Mouse (Mus musculus) adrenal gland, adult 18-20 months (tissue): ENCODE results near the gene Zmynd11. TPM values are rescaled to one million over a fixed set of nuclear protein-coding genes. Genes with fewer than 3 reads are reported as not detected.
A peak's percentile ranks its signal among the peaks of the same experiment; 100 is the strongest.
"Not testable (repeated sequence)": the region's sequence is repeated elsewhere in the genome, so short reads cannot be mapped to it uniquely, and the experiment has no call there.

Source experiments
- DNase-seq, 2 experiments: peaks; one replicate each; pipeline ENCODE4 v3.0.0; 2021 to 2022; ENCODE audit warnings: low spot score in 2 of 2
- long read RNA-seq, 2 experiments: library from polyadenylated mRNA; stranded (forward); transcript quantifications; one replicate each; pipeline ENCODE4 v2.0.0; 2021
- total RNA-seq, 2 experiments: library from RNA; stranded (reverse); gene quantifications; 1 replicate in 1 of 2; 2 replicates in 1 of 2; pipeline ENCODE4 v1.2.3; 2021

Gene Zmynd11
- 100 to 1,000 TPM; 137 to 162 TPM for total RNA-seq
- long read RNA-seq, experiment 1, full-length matches to known transcripts: 17 of 96 reads
- long read RNA-seq, experiment 1, partial matches to known transcripts: 8 of 96 reads
- long read RNA-seq, experiment 1, other reads (novel, unspliced or antisense): 71 of 96 reads
- long read RNA-seq, experiment 2, full-length matches to known transcripts: 18 of 89 reads
- long read RNA-seq, experiment 2, partial matches to known transcripts: 18 of 89 reads
- long read RNA-seq, experiment 2, other reads (novel, unspliced or antisense): 53 of 89 reads

GRCm38 (mm10) chr13:9764646-9765536 lies at the start of gene Zmynd11:
Gene Zmynd11, minus strand, starts transcription at chr13:9765330.
- peak; percentile 56 to 58 for DNase-seq

GRCm38 (mm10) chr13:9795889-9796631 lies 30.9 kb upstream of the Zmynd11 start:
- no peak for DNase-seq

GRCm38 (mm10) chr13:9786050-9786449 lies 20.9 kb upstream of the Zmynd11 start:
- no peak for DNase-seq

GRCm38 (mm10) chr13:9783717-9784116 lies 18.6 kb upstream of the Zmynd11 start:
- DNase-seq: no peak

- no peak for DNase-seq
Observed at GRCm38 (mm10) chr13:9775901-9776300, 10.8 kb upstream of the Zmynd11 start.

GRCm38 (mm10) chr13:9774077-9774476 lies 8.9 kb upstream of the Zmynd11 start:
- no peak for DNase-seq

GRCm38 (mm10) chr13:9767279-9767678 lies 2.1 kb upstream of the Zmynd11 start:
- no peak for DNase-seq

GRCm38 (mm10) chr13:9766497-9766896 lies 1.4 kb upstream of the Zmynd11 start:
- DNase-seq: no peak

- DNase-seq: no peak
Observed at GRCm38 (mm10) chr13:9765537-9765851, 364 bp upstream of the Zmynd11 start.

GRCm38 (mm10) chr13:9763828-9764645 lies 1.1 kb downstream of the Zmynd11 start:
- peak; percentile 73 to 76 for DNase-seq

- DNase-seq: no peak
Observed at GRCm38 (mm10) chr13:9763100-9763827, 1.9 kb downstream of the Zmynd11 start.

- DNase-seq: no peak
Observed at GRCm38 (mm10) chr13:9760057-9760456, 5.1 kb downstream of the Zmynd11 start.

- no peak for DNase-seq
Observed at GRCm38 (mm10) chr13:9757842-9758491, 7.2 kb downstream of the Zmynd11 start.

- DNase-seq: no peak
Observed at GRCm38 (mm10) chr13:9753706-9754105, 11.4 kb downstream of the Zmynd11 start.

GRCm38 (mm10) chr13:9750320-9750719 lies 14.8 kb downstream of the Zmynd11 start:
- no peak for DNase-seq

GRCm38 (mm10) chr13:9749796-9750195 lies 15.3 kb downstream of the Zmynd11 start:
- DNase-seq: no peak

- DNase-seq: no peak
Observed at GRCm38 (mm10) chr13:9738190-9738589, 26.9 kb downstream of the Zmynd11 start.

- DNase-seq: no peak
Observed at GRCm38 (mm10) chr13:9737024-9737423, 28.1 kb downstream of the Zmynd11 start.

GRCm38 (mm10) chr13:9732262-9732661 lies 32.9 kb downstream of the Zmynd11 start:
- DNase-seq: not testable (repeated sequence)

GRCm38 (mm10) chr13:9729073-9729472 lies 36.1 kb downstream of the Zmynd11 start:
- no peak for DNase-seq
